Mouse (Mus musculus) cerebellum, adult 9-11 months (tissue): ENCODE data around the gene Fubp1.

Experiments
- DNase-seq: peaks from one replicate; pipeline ENCODE4 v3.0.0; 2022

The Fubp1 gene

DNA sequence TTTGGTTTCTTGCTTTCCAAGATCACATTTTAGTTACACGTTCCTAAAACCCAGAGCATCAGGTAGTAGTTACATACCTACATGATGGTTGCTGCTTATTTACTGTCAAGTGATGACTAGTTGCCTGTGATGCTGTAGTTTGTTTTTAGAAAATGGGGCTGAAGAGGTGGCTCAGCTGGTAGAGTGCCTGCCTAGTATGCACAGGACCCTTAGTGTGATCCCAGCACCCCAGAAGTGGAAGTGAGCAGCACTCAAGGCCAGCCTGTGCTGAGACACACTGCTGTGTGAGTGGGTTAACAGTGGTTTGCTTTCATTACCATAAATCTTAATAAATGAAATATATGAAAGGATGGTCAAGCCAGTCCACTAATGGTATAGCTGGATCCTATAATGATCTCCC lies 29.4 kb downstream of the Fubp1 start:
- DNase-seq, result no peak

DNA sequence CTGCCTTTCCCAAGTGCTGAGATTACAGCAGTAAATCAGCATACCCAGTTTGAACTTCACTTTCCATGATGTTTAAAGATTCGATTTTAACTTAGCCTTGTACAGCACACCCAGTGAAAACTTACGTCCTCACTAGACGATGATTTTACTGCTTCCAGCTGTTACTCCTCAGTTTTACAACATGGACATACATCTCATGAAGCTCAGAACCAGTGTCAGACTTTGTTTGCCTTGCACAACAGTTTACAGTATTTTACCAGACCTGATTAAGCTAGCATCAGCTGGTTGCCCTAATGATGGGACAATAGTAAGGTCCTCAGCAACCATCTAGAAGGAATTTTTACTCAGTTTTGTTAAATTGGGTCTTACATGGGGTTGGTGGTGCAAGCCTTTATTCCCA lies 30.9 kb downstream of the Fubp1 start:
- DNase-seq, result no peak

DNA sequence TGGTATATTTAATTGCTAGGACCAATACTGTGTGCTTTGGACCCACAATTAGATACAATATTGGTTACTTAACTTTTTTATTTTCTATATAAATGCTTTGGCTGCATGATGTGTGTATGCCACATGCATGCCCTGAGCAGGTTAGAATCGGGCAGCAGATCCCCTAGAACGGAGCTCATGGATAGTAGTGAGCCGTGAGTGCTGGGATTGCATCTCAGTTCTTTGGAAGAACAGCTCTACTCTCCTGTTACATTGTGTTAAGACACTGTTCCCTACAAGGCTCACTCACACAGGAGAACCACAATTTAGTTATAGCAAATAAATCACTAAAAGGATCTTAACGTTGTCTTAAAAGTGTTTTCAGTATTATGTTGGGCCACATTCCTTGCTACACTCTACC lies 33.1 kb downstream of the Fubp1 start:
- no peak for DNase-seq

DNA sequence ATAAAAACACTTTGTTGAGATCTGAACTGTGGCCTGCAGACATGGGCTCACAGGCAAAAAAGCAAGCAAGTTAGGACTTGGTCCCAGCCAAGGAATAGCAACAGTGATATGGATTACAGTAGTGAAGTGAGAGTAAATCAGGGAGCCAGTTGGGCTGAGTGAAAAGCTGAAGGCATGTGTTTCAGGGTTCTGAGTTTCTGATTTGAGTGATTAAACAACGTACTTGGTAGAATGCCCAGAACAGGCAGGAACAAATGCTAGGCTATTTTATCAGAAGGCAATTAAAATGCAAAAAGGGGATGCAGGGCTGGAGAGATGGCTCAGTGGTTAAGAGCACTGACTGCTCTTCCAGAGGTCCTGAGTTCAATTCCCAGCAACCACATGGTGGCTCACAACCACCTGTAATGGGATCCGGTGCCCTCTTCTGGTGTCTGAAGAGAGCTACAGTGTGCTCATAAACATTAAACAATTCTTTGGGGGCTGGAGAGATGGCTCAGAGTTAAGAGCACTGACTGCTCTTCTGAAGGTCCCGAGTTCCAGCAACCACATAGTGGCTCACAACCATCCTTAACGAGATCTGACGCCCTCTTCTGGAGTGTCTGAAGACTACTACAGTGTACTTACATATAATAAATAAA lies 35.2 kb downstream of the Fubp1 start:
- DNase-seq, result no peak

DNA sequence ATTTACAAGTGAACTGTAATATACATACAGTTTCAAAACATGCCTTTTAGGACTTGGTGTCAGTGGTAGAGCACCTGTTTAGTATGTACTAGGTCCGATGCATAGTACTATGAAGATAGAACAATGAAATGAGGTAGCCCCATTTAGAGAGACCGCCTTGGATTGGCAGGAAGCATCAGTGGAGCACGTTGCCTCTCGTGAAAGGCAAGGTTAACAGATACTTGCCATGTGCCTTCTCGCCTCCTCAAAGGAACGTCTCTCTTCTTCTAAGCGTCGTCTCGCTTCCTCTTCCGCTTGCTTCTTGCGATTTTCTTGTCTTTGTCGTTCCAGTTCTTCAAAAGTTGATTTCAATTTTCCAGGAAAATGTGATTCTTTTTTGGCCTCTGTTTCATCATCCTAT lies 37.5 kb downstream of the Fubp1 start:
- no peak for DNase-seq

DNA sequence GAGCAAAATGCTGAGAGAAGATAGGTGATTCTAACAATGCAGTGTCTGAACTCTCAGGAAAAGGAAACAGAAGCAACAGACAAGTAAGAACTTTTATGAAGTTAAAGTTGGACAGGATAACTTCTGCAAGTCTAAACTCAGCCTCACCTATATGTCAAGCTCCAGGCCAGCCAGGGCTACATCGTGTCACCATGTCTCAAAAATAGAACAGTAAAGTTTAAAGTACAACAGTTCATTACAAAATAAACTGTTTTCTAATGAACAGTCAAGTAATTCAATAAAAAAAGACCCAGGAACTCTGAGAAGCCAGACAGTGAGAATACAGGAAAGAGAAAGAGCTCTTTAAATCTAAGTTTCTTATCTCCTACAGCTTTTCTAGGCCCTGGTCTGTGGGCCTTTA lies 40.3 kb downstream of the Fubp1 start:
- no peak for DNase-seq

DNA sequence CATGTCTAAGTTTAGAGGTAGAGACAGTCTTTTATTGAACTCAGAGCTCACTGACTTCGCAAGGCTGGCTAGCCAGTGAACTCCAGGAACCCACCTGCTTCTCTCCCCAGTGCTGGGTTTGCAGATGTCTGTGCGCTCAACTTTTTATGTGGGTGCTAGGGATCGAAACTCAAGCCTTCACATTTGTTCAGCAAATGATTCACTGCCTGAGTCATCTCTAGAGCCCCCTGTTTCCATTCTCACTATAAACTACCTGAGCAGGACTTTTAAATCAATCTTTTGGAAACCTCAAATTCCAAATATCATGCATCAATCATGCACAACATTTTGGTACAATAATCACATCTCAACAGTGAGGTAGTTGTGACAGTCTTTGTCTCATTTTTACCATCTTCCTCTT lies 47.3 kb downstream of the Fubp1 start:
- no peak for DNase-seq

DNA sequence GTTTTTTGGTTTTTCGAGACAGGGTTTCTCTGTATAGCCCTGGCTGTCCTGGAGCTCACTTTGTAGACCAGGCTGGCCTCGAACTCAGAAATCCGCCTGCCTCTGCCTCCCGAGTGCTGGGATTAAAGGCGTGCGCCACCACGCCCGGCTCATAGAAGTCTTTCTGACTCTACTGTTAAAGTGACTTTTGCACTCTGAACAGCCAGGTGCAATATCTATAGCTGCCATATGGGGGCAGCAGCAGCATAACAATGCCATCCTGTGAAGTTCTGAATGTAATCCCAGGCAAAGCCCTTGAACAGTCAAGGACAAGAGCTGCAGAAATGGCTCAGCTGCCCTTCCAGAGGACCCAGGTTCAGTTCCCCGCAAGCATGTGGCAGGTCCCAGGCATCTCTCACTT lies 49.2 kb downstream of the Fubp1 start:
- peak; percentile 31 for DNase-seq

DNA sequence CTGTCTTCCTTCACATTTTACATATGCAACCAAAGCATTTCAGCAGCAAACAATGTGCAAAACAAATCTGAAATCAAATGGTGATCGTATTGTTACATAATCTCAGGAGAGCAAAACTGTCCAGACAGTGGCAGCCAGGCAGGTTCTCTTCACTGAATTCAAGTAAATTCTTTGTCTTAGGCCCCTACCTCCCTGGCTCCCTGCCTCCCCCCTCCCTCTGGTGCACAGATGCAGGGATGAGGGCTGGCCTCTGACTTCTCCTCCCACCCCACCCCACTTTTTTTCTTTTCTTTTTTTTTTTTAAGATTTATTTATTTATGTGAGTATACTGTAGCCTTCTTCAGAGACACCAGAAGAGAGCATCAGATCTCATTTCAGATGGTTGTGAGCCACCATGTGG lies 50.1 kb downstream of the Fubp1 start:
- no peak for DNase-seq

DNA sequence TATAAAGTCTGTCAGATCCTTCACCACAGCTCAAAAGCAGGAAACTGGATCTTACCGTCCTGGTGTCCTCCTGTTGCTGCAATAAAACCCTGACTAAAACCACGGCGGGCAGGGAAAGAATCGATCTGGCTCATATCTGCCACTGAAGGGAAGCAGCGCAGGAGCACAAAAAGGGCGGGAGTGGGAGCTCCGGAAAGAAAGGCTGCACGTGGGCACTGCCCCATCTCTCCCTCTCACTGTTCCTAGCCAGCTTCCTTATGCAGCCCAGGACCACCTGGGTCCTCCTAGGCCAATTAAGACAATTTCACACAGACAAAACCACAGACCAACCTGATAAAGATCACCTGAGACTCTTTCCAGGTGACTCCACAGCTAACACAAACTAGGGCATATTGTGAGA lies 51.2 kb downstream of the Fubp1 start:
- no peak for DNase-seq

DNA sequence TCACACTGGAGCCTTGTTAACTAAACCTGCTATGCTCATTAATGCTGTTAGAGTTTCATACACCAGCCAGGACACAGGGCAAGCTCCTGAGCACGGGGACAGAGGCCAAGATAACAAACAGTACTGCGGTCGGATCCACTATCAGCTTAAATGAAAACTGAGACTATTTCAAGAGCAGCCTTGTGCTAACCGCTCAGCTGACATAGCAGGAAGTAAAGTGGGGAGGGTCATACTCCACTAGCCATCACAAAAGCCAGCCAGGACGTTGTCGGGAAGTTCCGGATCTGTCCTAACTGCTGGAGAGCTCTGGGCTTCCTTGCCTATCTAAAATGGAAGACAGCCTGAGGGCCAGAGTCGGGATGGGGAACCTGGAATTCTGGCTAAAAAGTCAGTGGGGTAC lies 51.7 kb downstream of the Fubp1 start:
- no peak for DNase-seq

DNA sequence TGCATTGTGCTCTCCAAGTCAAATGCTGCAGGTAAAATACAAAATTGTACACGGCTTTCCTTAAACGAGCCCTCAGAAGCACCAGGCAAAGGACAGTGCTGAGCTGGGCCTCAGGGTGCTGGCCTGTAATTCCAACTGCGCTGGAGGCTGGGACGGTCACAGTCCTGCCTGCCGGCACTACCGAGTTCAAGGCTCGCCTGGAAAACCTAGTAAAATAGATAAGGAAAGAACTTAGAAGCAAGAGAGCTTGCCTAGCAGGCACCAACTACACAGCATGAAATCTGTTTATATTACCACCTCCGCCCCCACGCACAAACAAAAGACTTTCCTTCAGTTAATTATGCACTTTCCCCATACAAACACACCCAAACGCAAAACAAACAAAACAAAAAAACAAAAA lies 54.2 kb downstream of the Fubp1 start:
- no peak for DNase-seq

DNA sequence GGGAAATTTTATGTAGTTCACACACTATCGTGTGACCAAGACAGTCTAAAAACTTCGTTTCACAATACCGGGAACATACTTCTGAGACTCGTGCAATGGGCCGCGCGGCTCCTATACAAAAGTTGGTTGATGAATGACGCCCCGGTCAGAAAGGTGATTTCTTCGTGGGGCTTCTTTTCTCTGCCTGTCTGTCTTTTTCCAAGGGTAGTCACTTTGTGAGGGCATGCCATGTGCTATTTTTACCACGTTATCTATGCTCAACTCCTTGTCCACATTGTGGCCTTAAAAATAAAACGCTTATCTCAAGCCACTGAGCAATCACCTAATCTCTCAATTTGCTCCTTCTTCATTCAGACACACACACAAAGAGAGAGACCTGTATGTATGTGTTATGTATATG lies 54.6 kb downstream of the Fubp1 start:
- no peak for DNase-seq

DNA sequence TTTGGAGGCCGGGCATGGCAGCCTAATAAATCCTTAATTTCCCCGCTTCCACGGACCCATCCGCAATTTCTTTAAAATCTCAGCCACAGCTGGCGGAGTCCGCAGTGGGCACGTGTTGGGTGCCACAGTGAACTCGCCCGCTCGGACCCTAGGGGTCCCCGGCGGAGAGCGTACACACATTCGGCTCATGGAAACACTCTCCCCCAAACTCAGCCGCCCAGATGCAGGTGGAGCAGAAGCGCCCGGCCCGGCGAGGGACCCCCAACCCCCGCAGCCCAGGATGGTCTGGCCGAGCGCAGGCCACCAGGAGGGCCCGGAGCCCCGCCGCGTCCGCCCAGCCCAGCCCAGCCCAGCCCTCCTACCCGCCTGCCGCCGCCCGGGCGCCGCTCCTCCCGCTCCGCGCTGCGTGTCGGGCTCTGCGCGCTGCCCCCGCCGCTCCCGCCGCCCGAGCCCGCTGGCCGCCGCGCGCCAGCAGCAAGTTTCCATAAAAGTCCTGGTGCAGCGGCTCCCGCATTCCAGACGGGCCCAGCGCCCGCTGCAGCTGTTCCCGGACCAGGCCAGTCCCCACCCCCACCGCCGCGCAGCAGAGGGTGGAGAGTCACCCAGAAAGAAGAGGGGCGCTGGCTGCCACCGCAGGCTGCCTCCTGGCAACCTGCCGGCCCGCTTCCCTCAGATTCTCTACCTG lies 55.3 kb downstream of the Fubp1 start:
- peak; percentile 14 for DNase-seq

DNA sequence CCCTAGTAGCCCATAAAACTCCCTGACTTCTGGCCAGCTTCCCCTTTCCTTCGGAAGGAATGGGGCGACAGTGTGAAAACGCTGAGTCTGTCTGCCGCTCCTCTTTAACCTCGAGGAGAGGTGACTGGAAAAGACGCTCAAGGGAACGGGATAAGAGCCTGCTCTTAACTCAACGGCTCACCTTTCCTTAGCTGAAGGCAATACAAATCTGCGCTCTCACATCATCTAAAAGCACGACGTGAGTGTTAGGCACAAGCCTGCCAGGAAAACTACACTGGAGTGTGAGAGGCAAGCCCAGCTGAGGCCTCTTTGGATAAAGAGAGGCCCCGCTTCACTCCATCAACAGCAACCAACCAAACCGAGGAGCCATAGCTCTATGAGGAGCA lies 55.8 kb downstream of the Fubp1 start, which contains the start of gene Nexn:
Nexn (minus strand) TSS at position 315 of the 386 bp plus-strand sequence.
- DNase-seq, result no peak

DNA sequence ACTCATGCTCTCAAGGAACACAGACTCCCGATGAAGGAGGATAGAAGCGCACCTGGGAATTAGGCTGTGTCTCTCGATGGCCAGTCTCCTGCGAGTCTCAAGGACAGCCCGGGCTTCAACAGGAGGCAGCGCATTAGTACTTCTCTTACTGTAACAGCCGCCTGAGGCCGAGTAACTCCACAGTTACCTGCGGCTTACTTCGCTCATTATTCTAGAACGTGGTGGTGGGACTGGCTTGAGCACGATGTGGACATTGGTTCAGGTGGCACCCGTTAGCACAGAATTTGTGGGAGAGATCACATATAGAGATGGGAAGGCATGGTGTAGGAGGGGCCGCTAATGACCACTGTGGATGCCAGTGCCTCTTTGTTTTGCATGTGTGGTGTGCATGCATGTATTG lies 57.9 kb downstream of the Fubp1 start:
- no peak for DNase-seq

DNA sequence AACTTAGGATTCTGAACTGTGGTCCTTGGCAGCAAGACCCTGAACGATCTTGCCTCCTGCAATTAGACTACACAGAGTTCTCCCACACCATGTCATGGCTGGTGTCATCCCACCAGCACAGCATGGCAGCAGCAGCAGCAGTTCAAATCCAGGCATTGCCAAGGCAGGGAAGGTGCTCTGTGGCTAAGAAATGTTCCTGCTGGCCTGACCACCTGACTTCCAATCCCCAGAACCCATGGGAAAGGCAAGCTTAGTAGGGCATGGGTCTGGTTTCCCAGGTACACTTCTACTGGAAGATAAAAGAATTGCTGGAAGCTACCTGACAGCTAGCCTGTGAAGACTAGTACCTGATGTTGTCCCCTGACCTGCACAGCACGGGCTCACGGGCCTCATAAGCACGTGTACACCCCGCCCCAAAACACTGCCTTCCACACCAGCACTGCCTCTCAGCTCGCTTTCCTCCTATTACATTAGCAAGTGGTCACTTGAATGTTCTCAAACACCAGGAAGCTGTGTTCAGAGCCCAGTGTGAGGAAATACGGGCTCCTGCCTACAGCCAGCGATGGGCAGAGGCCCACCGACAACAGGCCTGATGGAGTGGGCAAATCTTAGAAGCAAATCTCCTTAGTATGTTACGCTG lies 61.0 kb downstream of the Fubp1 start:
- DNase-seq, result no peak

DNA sequence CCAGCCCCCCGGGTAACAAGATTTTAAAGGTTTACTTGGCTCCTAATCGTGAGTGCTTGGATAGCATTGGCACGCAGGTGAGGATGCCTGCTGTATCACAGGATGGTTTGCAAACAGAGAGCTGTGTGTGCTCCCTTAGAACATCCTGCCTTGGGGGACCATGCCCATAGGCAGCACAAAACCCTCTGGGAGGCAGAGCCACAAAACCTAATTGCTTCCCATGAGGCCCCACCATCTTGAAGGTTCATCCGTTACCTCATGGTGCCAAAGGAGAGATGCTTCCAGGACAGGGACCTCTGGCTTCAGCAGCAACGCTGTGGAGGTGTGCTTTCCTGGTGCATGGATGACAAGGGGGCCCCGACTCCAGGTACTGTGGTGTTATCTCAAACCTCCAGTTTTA lies 61.7 kb downstream of the Fubp1 start:
- no peak for DNase-seq

DNA sequence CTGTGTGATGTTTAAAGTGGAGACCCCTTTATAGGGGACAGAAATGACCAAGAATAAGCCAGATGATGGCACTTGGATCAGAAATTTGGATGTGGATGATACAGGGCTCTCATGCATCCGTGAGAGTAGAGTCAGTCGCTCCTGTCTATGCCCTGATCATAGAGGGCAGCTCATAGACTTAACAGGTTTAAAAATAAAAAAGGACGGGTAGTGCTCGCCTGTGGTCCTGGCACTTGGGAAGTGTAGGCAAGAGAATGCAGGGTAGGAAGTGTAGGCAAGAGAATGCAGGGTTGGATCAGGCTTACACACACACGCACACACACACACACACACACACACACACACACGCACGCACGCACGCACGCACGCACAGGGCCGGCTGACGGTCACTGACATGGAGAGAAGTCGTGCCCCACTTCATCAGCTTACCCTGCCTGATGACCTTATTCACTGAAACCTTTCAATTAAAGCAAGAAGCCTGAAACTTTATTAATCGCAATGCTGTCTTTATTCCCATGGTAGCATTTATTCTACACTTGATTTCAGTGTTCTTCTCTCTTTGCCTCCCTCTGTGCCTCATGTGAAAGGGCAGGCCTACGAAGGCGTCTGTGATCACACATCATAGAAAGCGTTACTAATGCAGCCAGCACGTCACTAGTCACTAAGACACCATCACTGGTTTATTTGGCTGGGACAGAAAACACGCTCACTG lies 62.9 kb downstream of the Fubp1 start:
- no peak for DNase-seq

DNA sequence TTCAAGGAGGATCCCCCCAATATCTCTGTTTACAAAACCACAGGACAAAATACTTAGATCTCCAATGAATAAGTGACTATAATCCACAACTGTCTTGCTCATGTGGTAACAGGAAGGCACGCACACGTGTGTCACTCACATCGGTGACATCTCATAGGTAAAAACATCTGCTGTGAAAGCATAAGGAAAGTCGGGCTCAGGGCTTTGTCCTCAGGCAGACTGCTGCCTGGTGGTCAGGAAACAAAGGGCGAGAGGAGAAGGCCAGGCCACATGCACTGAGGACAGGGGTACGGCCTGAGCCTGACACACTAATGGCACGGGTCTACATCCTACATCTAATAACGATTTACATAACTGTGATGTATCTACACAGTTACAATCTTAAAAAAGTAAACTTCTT lies 64.8 kb downstream of the Fubp1 start:
- DNase-seq, result no peak

DNA sequence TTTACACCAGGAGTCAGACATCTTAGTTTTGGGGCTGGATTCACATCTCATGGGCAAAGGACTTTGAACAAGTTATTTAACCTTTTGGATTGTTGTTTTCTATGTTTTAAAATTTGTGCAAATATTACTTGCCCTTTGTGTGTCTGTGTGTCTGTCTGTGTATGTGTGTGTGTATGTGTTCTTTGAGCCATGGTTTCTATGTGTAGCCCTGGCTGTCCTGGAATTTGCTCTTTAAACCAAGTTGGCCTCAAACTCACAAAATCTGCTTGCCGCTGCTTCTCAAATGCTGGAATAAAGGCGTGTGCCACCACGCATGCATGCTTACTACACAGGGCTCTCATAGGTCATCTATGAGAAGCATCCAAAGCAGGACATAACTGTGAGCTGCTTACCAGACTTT lies 66.7 kb downstream of the Fubp1 start:
- DNase-seq, result no peak

DNA sequence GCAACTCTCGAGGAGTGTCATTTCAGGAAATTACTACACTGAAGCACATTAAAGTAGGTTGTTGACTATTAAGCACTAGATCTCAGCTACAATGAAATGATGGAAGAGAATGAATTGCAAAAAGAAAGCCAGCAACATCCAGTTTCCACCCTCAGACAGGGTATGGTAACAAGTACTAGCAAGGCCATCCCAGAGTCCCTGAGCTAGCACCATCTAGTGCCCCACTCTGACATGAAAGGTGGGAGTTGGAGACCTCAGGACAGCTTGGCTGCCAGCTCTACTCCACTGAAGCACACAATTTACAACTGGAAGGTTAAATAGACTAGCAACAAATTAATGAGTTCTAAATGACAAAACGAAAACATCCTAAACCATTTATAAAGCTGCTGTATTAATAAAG lies 67.7 kb downstream of the Fubp1 start:
- DNase-seq, result no peak

DNA sequence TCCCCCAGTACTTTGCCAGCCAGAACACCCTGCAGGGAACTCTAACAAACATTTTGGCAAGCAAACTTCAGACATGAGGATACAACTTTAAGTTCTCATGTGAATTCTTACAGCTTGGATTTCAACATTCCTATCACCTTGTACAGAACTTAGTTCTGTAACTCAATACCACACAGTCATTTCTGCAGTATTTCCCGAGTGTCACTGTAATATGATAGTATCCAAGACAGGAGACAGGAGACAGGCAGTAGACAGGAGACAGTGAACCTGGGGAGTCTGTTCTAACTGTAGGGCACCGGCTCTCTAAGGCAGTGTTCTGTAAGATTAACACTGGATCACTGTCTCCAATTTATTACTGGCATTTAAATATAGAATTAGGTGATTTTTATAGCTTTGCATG lies 68.2 kb downstream of the Fubp1 start:
- no peak for DNase-seq

DNA sequence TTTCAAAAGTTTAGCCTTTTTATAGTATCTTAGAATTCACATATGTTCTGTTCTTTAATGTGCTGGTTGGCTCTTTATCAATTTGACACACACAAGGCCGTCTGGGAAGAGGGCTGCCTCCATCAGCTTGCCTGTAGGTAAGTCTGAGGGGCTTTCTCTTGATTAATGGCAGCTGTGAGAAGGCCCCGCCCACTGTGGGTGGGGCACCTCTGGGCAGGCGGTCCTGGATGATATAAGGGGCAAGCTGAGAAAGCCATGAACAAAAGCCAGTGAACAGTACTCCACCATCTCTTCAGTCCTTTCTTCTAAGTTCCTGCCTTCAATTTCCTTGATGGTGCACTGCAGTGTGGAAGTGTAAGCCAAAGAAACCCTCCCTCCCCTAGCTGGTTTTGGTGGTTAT lies 71.9 kb downstream of the Fubp1 start:
- DNase-seq, result no peak
